Mouse (Mus musculus) cerebellum, postnatal 36 days (tissue): ENCODE measurements at regions not wholly inside any gene's neighbourhood (a gene's known extent, or its start where the extent isn't known, plus 50 kb on each side); places are given as distances from the start of the nearest gene placed in this dataset.

ENCODE experiments used
- DNase-seq, 2 experiments: peaks; one replicate each; pipeline ENCODE4 v3.0.0; 2021 to 2022; ENCODE audit warnings: mixed read lengths in 2 of 2

DNA sequence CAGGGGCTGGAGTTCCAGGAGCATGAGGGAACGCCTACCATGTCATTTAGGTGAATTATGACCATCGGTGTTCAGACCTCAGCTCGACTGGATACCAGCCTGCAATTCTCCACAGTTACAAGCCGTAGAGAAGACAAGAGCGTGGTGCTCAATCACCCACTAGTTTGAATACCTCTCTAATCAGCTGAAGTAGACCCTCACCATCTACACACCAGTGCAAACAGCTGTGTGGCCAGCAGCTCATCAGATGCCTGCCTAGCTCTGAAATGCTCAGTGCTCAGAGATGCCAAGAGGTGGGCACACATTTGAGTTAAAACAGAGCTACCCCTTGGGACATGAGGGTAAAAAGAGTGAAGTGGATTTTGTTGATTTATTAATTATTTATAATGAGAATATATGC lies 660.2 kb downstream of the Magi1 start:
- DNase-seq: no peak

DNA sequence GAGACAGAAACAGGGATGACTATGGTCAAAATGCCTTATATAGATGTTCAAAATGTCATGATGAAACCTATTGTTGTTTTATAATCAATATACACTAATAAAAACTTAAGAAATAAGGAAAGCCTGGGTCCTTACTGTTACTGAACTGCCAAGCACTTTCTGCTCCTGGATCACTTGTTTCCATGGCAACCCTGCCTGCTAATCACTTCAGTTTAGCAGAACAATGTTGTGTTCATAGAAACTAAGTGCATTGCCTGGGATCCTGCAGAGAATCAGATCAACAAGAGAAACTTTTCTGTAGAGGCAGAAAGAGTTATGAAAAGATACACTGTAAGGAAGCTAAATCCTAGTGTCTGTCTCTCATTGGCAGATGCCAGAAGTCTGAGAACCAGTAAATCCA lies 666.8 kb downstream of the Magi1 start:
- no peak for DNase-seq

DNA sequence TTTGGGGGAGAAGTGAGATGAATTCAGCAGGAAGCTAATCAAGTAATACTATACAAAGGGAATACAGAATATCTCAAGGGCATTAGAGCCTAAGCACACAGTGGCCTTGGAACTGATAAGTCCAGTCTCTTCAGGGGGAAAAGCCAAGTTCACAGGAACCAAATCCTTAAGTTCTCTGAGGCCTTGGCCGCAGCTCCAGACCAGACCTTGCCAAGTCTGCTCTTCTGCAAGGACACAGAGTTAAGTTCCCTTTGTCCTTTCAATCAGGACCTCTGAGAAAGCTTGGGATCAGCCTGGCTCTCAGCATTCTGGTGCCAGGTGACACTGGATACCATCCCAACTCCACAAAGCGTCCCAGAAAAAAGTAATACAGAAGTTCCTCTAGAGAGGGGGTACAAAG lies 657.1 kb upstream of the Adamts9 start:
- no peak for DNase-seq

DNA sequence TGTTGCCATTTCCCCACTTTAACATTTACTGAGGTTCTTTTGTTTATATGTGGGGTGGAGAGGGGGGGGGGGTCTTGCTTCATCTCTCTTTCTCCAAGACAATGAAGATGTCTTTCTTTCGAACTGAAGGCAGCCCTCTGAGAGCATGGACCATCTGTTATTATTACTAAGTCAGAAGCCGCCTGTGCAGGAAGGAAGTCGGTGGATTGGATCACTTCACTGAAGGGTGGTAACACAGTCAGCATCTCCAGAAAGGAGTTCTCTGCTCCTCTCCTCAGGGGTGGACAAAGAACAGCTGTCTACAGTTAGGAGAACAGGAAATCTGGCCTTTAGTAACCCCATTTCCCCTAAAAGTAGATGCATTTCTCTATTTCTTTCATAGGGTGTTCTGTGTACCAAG lies 656.1 kb upstream of the Adamts9 start:
- no peak for DNase-seq

DNA sequence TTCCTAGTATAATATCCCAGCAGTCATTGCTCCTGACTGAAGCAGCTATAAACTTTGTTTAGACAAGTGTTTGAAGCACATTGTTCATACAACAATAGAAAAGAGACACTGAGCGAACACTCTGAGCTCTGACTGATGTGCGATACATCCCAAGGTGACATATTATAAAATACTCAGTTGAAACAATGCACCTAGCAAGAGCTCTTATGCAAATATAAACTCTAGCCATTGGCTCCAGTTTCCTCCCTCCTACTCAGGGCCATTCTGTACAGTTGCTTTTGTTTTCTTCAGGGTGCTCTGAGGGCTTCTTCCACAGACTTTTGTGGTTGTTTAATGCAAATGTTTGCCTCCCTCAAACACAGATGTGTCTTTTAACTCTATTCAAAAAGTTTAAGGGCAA lies 646.6 kb upstream of the Adamts9 start:
- no peak for DNase-seq

DNA sequence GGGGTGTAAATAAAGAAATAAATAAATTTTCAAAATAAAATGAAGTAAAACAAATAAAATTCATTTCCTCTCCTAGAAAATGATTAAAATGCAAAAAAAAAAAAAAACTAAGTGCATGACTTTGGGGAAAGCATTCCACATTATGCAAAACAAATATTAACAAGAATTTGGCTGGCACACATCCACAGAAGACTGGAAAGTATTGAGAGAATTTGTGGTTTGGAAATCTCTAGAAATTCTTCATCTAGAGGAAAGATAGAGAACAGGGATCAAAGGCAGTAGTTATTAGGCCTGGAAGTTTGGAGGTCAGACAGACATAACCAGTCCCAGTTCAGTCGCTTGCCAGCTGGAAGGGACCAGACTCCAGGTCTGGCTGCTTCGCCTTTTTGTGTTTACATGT lies 643.6 kb upstream of the Adamts9 start:
- no peak for DNase-seq

DNA sequence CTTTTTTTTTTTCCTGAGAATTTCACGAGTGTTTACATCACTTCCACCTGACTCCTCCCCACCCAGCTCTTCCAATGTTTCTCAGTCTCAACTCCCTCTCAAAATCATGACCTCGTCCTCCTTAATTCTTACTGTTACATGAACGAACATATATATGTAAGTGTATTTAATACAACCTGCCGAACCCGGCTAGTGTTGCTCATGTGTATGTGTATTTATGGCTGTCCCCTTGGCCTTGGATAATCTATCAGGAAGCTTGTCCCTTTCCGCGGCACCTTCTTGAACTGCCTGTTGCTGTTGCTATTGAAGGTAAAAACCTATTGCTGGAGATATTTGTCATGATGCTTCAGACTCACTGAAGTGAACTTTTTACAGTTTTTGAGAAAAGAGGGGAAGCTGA lies 637.8 kb upstream of the Adamts9 start:
- DNase-seq: no peak

DNA sequence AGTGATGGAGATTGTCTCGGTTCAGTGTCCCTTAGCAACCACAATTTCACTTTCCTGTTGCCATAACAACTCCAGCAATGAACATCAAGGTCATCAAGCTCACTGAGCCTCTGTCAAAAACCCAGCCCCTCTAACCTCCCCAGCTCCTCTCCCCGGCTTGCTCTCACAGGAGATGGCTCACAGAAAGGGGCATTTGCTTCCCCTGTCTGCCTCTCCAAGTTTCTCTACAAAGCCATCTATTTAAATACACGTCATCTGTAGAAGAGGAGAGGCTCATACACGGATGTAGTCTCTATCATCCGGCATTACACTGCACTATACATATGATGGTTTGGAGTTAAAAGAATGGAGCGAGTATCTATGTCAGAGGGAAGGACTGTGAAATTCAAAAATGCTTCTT lies 637.4 kb upstream of the Adamts9 start:
- DNase-seq: no peak

DNA sequence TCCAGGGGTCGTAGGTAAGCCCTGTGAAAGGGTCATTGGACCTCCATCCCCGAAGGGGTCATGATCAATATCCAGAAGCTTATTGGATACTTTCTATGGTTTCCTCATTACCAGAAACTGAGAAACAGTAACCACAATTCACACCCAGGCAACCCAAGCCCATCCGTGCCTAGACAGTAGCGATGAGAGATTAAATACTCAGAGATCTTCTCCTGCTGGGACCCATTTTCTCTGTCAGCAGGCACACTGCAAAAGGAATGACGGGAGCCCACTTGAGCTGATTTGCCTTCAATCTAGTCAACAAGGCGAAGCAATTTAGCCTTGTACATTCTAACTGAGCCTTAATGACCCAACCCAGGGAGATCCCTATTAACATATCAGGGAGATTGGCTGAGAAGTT lies 632.0 kb upstream of the Adamts9 start:
- DNase-seq: no peak

DNA sequence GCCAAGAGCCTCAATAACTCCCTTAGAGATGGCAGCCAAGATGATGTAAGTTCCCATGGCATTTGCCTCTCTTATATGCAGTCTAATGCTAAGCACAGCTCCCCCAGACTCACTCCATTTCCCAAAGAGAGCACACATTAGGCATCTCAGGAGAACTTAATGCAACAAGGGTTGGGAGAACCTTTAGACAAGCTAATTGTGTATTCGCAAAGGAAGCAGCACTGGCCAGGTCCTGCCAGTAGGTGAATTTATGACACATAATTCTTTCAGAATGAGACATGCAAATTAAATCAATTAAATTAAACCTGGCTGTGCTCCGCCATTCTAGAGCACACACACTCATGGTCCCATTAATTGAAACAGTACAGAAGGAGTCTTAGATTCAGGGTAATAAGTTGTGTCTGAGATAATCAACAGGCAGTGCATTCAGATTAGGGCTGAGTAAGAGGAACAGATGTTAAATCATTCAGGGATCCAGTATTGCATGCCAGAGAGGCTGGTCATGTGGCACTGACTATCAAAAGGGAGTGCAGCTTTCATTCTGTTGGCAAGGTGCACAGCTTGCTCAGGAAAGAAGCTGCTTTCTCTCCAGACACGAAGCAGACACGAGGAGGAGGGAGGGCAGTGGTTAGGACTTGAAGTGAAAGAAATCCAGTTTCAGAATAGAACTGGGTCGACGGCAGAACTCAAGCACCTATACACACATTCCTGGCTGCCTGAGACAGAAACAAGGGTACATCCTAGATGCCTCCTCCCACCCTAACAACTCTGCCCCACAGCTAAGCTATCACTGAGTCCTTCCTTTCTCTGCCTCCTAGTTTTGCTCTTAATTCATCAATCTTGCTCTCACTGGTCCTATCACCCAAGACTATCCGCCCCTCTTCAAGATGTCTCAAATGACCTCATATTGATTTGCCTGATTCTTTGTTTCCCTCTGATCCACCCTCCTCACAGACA lies 630.7 kb upstream of the Adamts9 start:
- DNase-seq: no peak

DNA sequence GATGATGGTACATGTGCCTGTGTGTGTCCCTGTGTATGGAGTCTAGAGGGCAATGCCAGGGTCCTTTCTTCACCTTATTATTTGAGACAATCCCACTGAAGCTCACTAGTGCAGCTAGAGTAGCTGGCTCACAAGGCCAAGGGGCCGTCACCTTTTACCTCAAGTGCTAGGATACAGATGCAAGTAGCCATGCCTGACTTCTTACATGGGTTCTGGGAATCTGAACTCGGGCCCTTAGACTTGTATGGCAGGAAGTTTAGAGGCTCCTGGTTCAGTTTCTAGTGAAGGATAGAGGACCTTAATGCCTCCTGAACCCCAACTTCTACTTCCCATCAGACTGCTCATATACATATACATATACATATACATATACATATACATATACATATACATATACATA lies 626.6 kb upstream of the Adamts9 start:
- no peak for DNase-seq

DNA sequence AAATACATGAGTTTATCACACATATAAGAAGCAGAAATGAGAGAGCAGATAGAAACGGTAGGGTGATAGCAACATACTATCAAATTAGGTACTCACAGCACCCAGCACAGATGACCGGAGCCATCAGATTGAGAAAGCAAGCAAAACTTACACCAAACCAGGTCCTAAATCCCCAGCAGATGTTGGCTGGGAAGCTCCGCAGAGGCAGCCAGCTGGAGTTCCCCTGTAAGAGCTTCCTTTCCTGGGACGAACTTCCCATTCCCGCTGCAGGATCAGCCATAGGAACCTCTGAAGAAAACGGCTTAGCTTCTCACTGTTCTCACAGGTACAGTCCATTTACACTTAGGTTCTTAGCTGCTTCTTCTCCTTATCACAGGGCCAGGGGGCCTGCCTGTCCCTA lies 625.9 kb upstream of the Adamts9 start:
- no peak for DNase-seq

DNA sequence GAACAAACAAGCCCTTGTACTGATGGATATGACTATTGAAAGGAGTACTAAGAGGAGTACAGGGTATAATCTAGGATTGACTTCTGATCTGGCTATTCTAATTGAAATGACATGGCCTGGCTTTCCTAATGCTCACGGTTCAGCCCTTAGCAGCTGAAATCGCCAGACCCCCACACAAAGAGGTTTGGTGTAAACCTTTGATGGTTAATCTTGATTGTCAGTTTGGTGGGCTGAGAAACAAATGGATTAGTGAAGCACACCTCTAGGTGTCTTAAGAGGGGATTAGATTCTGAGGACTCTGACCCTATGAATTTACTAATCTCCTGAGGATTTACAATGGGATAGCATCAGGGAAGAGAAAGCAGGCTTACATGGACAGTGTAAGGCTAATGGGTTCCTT lies 623.4 kb upstream of the Adamts9 start:
- no peak for DNase-seq

DNA sequence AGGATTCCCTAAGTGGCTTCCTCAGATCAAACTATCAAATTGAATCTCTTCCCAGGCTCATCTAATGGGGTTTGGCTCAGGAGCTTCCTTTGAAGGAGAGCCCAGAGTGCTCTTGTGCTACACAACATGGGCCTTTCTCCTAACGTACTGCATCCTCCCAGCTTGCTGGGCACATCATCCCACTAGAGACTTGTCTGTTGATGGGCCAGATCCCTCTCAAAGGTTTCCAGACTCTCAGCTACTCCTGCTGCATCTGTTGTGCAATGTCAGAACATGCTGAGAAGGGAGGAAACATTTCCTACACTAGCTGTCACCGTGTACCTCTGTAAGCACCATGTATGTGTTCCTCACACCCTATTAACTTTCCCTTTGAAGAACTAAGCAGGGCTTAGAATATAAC lies 605.0 kb upstream of the Adamts9 start:
- no peak for DNase-seq

DNA sequence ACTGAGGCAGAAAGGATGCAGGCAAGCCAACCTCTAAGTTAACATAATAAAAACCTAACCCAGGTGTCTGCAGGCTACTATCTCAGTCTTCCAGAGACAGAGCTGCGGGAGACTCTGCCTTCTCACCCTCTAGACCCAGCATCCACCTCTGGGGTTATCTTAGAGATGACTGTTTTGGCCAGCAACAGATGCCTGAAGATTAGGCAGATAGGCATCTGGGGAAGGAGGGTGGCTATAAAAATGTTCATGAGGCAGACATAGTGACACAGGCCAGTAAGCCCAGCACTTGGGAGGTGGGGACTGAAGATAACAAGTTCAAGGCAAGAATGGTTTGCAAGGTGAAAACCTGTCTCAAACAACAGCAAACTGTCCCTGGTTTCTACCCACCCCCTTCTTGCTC lies 601.0 kb upstream of the Adamts9 start:
- no peak for DNase-seq

DNA sequence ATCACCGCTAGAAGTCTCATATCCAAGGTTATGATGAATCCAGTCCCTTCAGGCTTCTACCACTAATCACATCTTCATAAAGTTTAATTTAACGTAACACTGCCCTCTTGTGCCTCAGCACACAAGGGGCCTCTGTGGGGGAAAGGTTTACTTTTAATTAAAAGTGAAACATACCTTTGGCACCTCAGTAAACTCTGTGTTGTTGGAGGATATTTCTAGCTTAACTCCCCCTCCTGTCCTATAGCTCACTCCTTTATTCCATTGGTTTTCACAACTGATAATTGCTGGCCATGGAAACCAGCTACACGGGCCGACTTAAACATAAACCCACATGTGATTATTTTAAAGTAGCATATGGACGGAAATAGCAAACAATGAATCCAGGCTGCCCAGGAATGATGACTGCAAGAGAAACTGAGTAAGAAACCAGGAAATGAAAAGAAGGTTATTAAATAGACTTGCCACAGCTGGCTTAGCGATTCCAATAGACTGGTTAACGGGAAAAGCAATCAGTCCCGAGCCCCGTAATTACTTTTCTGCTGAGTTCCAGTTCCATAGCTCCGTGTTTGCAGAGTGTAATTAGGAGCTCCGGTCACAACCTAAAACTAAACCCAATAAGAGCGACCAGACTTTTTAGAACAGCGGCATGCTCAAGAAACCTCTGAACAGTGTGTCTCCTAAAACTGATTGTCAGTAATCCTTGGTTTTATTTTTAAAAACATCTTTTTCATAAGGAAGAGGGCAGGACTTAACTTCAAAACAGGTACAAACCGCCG lies 600.2 kb upstream of the Adamts9 start:
- no peak for DNase-seq

DNA sequence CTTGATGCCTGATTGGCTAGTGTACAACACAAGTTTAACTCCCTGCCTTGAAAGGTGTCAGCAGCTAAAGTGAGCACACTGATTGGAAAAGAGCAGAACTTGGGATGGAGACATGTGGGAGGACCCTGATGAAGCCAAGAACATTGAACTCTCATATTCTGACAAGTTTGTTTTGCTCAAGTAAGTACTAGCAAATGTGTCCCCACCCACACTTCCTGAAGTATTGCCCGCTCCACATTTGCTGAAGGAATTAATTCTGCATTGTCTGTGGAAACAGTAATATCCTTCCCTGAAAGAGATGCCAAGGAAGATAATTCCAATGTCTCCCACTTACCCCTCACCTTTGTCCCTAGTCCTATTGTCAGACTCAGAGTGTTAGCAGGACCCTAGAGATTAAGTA lies 596.3 kb upstream of the Adamts9 start:
- DNase-seq: no peak

DNA sequence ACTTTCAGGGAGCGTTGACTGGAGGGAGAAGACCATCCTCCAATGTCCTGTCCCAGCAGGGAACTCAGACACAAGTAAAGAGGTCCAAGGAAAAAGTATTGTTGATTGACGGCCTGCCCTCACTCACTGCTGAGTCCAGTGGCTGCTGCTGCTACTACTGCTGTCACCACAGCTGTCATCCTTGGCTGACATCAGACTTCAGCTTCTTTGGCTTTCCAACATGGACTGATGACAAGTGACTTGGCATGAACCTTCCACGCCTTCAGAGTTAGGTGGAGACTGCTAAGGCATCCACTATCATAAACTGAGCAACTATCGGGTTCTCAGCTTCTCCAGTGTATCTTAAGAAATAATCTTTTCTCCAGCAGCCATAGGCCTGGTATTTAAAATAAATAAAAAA lies 595.9 kb upstream of the Adamts9 start:
- DNase-seq: no peak

DNA sequence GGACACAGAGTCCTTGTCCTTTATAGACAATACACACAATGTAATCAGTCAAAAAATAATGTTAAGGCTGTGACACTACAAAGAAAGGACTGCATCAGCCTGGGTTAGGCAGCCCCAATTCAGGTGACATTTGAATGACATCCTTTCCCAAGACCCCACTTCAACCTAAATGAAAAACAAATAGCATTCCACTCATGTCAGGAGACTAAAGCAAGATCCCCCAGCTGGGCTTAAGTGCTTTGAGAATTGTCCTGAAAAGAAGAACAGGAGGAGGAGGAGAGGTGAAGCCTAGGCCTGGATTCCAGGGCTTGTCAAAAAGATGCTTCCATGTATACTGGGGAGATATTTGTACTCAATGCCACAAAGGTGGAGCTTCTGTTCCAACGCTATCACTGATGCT lies 594.7 kb upstream of the Adamts9 start:
- no peak for DNase-seq

DNA sequence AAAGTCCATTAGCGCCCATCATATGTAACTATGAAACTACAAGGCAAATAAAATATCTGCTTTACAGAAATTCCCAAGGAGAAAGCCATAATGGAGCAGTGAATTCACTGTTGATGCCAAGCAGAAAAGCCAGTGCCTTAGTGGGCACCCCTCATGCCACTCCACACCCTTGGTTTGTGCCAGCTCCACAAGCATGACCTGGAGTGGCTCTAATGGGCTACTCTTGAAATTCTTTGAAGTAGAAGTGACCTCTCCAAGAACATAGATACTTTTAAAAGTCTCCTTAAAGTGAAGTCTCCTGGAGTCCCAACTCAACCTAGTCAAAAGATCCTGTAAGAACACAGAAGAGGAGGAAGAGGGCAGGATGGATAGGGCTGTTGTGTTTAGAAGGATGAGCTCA lies 593.8 kb upstream of the Adamts9 start:
- no peak for DNase-seq

DNA sequence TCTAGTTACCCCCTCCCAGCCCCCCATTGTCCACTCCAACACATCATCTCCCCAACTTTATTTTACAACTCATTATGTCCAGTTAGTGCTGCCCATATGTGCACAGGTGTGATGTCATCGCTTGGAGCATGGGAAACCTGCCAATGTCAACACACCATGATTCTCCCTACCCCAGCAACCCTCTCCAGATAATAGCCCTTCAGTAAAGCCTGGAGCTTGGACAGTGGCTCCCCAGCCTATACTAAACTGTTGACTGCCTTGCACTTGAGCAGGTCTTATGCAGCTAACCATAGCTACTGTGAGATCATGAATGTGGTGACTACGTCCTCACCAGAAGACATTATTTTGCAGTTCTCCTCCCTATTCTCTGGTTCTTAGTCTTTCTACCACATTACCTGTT lies 570.5 kb upstream of the Adamts9 start:
- no peak for DNase-seq

DNA sequence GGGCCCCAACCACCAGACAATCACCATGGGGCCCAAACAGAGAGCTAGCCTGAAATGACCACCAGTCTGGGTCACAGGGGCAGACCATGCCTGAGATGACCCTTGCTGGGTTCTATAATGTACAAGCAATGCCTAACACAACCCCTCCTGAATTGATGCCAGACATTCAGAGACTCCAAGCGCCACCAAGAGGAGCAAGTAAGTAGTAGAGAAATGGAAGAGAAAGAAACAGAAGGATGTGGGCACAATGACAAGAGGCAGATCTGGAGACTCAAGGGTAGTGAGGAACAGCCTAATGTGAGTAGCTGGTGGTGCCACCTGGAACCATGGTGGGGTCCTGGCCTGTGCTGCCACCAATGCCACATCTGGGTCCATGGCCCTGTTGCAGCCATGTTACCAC lies 566.6 kb upstream of the Adamts9 start:
- no peak for DNase-seq

DNA sequence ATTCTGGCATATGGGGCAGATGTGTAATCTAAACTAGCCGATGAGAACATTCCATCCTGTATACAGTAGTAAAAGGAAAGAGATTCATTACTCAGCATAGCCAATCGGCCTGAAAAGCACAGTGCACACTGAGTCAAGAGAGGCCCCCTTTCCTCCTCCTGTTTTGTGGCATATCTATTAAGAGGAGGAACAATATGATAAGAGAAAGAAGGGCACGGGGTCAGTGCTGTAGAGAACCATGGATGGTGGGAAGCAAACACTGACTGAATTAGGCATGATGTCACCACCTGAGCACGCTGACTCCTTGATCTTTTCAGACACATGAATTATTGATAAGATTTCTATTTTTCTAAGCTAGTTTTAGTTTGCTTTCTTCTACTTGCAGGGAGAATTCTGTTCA lies 554.5 kb upstream of the Adamts9 start:
- no peak for DNase-seq

DNA sequence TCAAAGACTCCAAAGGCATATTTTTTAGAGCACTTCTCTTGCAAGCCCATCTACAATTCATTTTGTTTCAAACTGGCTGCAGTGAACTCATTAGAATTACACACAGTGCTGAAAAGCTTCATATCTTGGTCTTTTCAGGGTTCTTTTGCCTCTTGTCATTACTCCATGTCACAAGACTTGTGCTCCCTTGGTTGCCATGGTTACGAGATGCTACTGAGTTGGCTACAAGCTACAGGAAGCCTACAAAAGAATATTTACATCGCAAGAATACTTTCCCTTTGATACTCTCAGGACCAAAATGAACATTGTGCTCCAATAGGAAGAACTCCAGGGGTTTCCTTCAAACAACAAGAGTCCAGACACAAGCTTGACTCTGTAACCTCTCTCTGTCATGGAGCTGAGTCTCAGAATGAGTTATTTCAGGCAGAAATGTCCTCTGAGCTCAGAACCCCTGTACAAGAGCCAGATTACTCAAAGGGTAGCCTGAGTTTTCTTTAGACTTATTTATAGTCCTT lies 545.2 kb upstream of the Adamts9 start:
- no peak for DNase-seq
